Mouse (Mus musculus) lung, postnatal 10 days (tissue): ENCODE measurements around the gene Fxr2.
"Not testable (repeated sequence)": the region's sequence is repeated elsewhere in the genome, so short reads cannot be mapped to it uniquely, and the experiment has no call there.

Experiments
- DNase-seq: peaks from one replicate; pipeline ENCODE4 v3.0.0; 2021

Fxr2 gene

GRCm38 (mm10) chr11:69685526-69686148, 52.8 kb downstream of the Fxr2 start, which contains the start of gene Tnfsf13:
Gene Tnfsf13 (minus strand): TSS chr11:69685784.
- peak; percentile 91 for DNase-seq

- peak; percentile 92 for DNase-seq
These were observed 53.6 kb downstream of the Fxr2 start for GRCm38 (mm10) chr11:69686377-69686776.

DNA sequence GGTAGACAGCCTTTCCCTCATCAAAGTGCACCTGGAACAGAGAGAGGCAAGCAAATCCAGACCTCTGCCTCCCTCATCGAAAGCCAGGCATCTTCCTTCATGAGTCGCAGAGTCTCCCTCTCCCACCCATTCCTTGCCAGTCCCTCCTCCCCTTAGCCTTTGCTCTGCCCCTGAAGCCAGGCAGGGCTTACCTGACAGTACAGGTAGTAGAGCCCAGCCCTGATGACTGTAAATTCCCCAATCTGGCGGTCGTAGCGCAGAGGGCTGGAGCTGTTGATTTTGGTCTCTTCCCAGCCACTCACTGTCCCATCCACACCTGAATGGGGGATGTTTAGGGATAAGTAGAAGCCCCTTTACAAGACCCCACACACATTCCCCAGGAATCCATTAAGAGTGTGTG, 54.3 kb downstream of the Fxr2 start:
- DNase-seq, result no peak

GRCm38 (mm10) chr11:69689891-69690290, 57.1 kb downstream of the Fxr2 start:
- DNase-seq, result no peak

DNA sequence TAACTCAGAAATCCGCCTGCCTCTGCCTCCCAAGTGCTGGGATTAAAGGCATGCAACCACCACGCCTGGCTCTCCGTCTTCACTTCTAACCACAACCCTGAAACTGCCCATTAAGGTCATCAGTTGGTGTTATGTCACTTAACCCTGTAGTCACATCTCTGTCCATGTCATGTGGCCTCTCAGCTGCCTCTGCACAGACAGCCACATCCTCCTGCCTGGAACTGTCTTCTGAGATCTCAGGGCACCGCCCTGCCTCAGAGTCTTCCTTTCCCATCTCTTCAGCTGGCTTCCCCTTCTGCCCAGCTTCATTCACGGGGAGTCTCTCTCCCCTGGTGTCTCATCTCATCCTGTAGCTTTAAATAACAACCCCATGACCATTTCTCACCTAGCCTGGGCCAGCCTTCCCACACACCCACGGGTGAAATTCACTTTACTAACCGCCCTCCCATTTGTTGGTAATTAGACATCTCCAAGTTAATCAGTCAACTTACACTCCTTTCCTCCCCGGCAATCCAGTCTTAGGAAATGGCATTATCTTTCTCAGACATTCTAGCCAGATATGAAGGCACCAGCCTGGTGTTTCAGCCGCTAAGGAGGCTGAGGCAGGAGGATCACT, 59.5 kb downstream of the Fxr2 start:
- no peak for DNase-seq

DNA sequence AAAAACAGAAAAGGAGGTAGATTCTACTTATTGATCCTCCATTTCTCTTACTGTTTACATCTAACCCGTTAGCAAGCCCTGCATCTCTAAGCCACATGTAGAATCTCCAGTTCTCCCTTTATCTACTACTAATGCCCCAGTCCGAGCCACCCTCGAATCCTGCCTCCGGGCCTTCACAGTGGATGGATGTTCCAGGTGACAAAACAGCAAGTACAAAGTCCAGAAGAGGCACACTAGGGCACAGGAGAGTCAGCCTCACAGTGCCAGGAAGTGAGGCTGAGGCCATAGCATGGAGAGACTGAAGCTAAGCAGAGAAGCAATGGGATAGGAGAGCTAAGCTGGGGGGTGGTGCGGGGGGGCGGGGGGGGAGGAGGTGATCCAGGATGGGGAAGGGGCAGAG, 60.1 kb downstream of the Fxr2 start:
- no peak for DNase-seq

- DNase-seq, result no peak
These were observed 60.7 kb downstream of the Fxr2 start for GRCm38 (mm10) chr11:69693421-69693965.

- no peak for DNase-seq
These were observed 62.2 kb downstream of the Fxr2 start for GRCm38 (mm10) chr11:69695046-69695360.

GRCm38 (mm10) chr11:69695361-69696181, 62.8 kb downstream of the Fxr2 start, which contains the start of the genes Tnfsf12 and Tnfsfm13:
Gene Tnfsf12 (minus strand): TSS chr11:69695849.
Gene Tnfsfm13 (minus strand): TSS chr11:69696098.
- DNase-seq, result peak; percentile 90

DNA sequence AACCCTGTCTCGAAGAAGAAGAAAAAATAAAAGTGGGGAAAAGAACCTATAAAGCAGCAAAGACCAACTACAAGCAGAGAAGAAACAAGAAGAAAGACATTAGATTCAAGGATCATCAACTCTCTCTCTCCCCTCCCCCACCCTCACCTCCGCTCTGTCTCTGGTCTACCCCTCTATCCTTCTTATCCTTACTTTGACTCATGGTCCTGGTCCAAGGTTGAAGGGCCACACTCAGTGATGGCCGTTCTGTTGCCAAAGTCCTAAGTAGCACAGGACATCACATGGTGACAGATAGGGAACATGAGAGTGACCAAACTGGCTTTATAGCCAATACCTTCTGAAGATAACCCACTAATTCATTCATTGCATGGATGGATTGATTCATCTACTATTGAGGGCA, 64.6 kb downstream of the Fxr2 start:
- DNase-seq, result no peak

- no peak for DNase-seq
These were observed 65.8 kb downstream of the Fxr2 start for GRCm38 (mm10) chr11:69698574-69698973.

DNA sequence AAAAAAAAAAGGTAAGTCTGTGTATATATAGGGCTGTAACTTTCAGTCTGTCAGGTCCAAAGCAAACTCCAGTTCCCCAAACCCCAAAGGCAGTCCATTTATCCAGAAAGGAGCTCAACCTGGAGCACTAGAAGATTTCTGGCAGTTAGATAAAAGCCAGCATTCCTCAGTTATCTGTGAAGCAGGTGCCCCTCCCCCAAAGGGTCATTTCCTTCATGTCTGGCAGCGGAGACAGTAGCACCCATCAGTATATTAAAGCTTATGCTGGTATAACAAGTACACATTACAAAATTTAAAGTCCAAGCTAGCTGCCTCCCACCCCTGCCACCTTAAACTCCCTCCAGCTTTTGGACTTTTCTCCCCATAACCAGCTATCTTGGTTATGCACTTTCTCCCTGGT, 66.8 kb downstream of the Fxr2 start:
- no peak for DNase-seq

GRCm38 (mm10) chr11:69702886-69703285, 70.1 kb downstream of the Fxr2 start:
- DNase-seq, result not testable (repeated sequence)
